Mouse (Mus musculus) C2C12 (cell line): Measurements from ENCODE around the gene Lars2.

Experiments used
- CEBPB ChIP-seq: IDR thresholded peaks from one replicate; pipeline ENCODE4 v1.6.1; 2011; ENCODE audit warnings: low read depth, mild to moderate bottlenecking, control low read depth, moderate library complexity
- CTCF ChIP-seq: IDR thresholded peaks from one replicate; pipeline ENCODE4 v1.5.1; 2011; ENCODE audit not compliant: control insufficient read depth, insufficient read depth, insufficient read length
- FOSL1 ChIP-seq: IDR thresholded peaks from one replicate; pipeline ENCODE4 v1.8.0; 2011; ENCODE audit warnings: mild to moderate bottlenecking, low read length; ENCODE audit not compliant: poor library complexity, insufficient read depth, severe bottlenecking
- USF1 ChIP-seq: IDR thresholded peaks from one replicate; pipeline ENCODE4 v1.6.1; 2011; ENCODE audit warnings: low read depth, mild to moderate bottlenecking, control low read depth, moderate library complexity

- TF ChIP-seq USF1 (no peak), CTCF (no peak), FOSL1 (no peak), CEBPB (no peak)
These were observed 113.1 kb downstream of the Lars2 start for GRCm38 (mm10) chr9:123479876-123480252.
